Mouse (Mus musculus) CD4-positive, CD25-positive, alpha-beta regulatory T cell, adult 4 months (primary cell): ENCODE results near the gene Gm6356. TPM values are rescaled to one million over a fixed set of nuclear protein-coding genes. Genes with fewer than 3 reads are reported as not detected.
"Not testable (repeated sequence)": the region's sequence is repeated elsewhere in the genome, so short reads cannot be mapped to it uniquely, and the experiment has no call there.

Source experiments
- ATAC-seq: one replicate; pipeline ENCODE4 v1.8.0; 2017
- polyA plus RNA-seq, 2 experiments: library from polyadenylated mRNA; unstranded; fragments of 100-300 nt; shearing (Covaris generic); gene quantifications; one replicate each; pipeline ENCODE4 v1.2.1; 2017

The Gm6356 gene
- not detected for polyA plus RNA-seq

- not testable (repeated sequence) for ATAC-seq
Measured at GRCm38 (mm10) chr14:6973718-6974117, at the start of gene Gm6356. Gene Gm6356, minus strand, starts transcription at chr14:6973818.

Other genes with a start within 250 kb of the Gm6356 start
- 10 to 100 TPM; 18.9 to 21.6 TPM for gene Gm3636, start 231.5 kb downstream of the Gm6356 start, polyA plus RNA-seq
- under 1 TPM in 1 of 2 experiments, not detected in 1; 0.37 TPM for gene Gm8362, start 199.4 kb downstream of the Gm6356 start, polyA plus RNA-seq
- not detected for gene Gm3642, start 133.5 kb downstream of the Gm6356 start, polyA plus RNA-seq
- gene Gm3667, start 83.9 kb downstream of the Gm6356 start, polyA plus RNA-seq = 10 to 100 TPM in 1 of 2 experiments, 1 to 10 TPM in 1; 9.2 to 13.1 TPM
- gene Gm10406, start 53.6 kb upstream of the Gm6356 start, polyA plus RNA-seq = 1 to 10 TPM; 2.2 to 5.8 TPM
- not detected for gene Gm3685, start 71.2 kb upstream of the Gm6356 start, polyA plus RNA-seq
- gene Gm3696, start 126.8 kb upstream of the Gm6356 start, polyA plus RNA-seq = 1 to 10 TPM; 1.4 to 5.7 TPM
- gene Gm6676, start 151.6 kb upstream of the Gm6356 start, polyA plus RNA-seq = not detected
- 10 to 100 TPM in 1 of 2 experiments, 1 to 10 TPM in 1; 9.1 to 12.3 TPM for gene Gm3512, start 200.7 kb upstream of the Gm6356 start, polyA plus RNA-seq
- gene Gm16434, start 220.7 kb upstream of the Gm6356 start, polyA plus RNA-seq = not detected